Mouse (Mus musculus) heart, adult 2 months (tissue): ENCODE results near the gene Vps37b. TPM values are rescaled to one million over a fixed set of nuclear protein-coding genes. Genes with fewer than 3 reads are reported as not detected.

Experiments
- DNase-seq, 2 experiments: peaks; one replicate each; pipeline ENCODE4 v3.0.0; 2021
- H3K27ac ChIP-seq: fragments of 200-600 bp; 2 replicates; pipeline ENCODE4 v1.8.1; 2022
- H3K27me3 ChIP-seq: fragments of 200-500 bp; 2 replicates; pipeline ENCODE4 v1.6.1; 2012; ENCODE audit warnings: mild to moderate bottlenecking, low read length, inconsistent platforms, mixed read lengths; ENCODE audit not compliant: control insufficient read depth, insufficient read depth
- H3K36me3 ChIP-seq: fragments of 200-500 bp; 2 replicates; pipeline ENCODE4 v1.6.1; 2012; ENCODE audit warnings: low read length, inconsistent platforms; ENCODE audit not compliant: control insufficient read depth, insufficient read depth
- H3K4me1 ChIP-seq: fragments of 200-500 bp; 2 replicates; pipeline ENCODE4 v1.6.1; 2011; ENCODE audit warnings: low read length; ENCODE audit not compliant: control insufficient read depth, insufficient read depth
- H3K4me3 ChIP-seq: fragments of 200-600 bp; 2 replicates; pipeline ENCODE4 v1.8.1; 2022
- H3K79me2 ChIP-seq: fragments of 200-500 bp; replicated peaks from 2 replicates; pipeline ENCODE4 v1.6.1; 2012; ENCODE audit warnings: mild to moderate bottlenecking, inconsistent platforms, low read length, moderate library complexity, mixed read lengths; ENCODE audit not compliant: control insufficient read depth, insufficient read depth
- H3K9ac ChIP-seq: fragments of 200-500 bp; 2 replicates; pipeline ENCODE4 v1.6.1; 2012; ENCODE audit warnings: low read depth, mild to moderate bottlenecking, control low read depth, inconsistent platforms, low read length, mixed read lengths
- CTCF ChIP-seq: fragments of 200-600 bp; IDR thresholded peaks from 2 replicates; pipeline ENCODE4 v1.8.1; 2022; ENCODE audit warnings: antibody characterized with exemption, mild to moderate bottlenecking, moderate library complexity
- EP300 ChIP-seq: fragments of 200-500 bp; IDR thresholded peaks from 2 replicates; pipeline ENCODE4 v1.6.1; 2011; ENCODE audit warnings: low read depth, low read length, control low read depth; ENCODE audit not compliant: insufficient read depth
- POLR2A ChIP-seq: fragments of 200-500 bp; IDR thresholded peaks from 2 replicates; pipeline ENCODE4 v1.6.1; 2011; ENCODE audit warnings: mild to moderate bottlenecking, low read depth, low read length, control low read depth; ENCODE audit not compliant: insufficient read depth
- WGBS: fragments of 180-500 bp; shearing (Covaris S2); methylation state at CpG from one replicate; pipeline ENCODE4 v1.1.7; 2018; 5-methylcytosine and 5-hydroxymethylcytosine counted together
- intact Hi-C: fragments of 180-260 bp; cut with DNase I; formaldehyde crosslinking; loops from one replicate; pipeline ENCODE4 v1.15.1; 2025
- polyA plus RNA-seq: library from polyadenylated mRNA; depleted of rRNA; stranded (reverse); fragments of >200 nt; gene quantifications from 2 replicates; pipeline ENCODE4 v1.2.3, GENCODE M21; 2012
- total RNA-seq, 2 experiments: library from RNA; stranded (reverse); gene quantifications; 2 replicates each; pipeline ENCODE4 v1.2.3; 2021

Gene Vps37b
- total and polyA plus RNA-seq, 3 experiments = 16.0 to 22.7 (median 16.7) TPM

- Histone ChIP-seq H3K4me1 (peaks cover 22% of the 10 kb centered on the region), H3K79me2 (no peaks in the 10 kb centered on the region), H3K9ac (peak overlapping the region; percentile 33; the same call in 1 of the 2 replicates), H3K27me3 (no peaks in the 10 kb centered on the region), H3K4me3 (no peak overlapping the region), H3K27ac (peak overlapping the region; percentile 76), H3K36me3 (no peaks in the 10 kb centered on the region)
- TF ChIP-seq POLR2A (no peak), CTCF (peak; percentile 27)
- intact Hi-C loops = loop anchor here (2.0 kb wide), 1 partner anchor 36 kb away; no protein-coding TSS in a partner anchor
- DNase-seq = peak in 1 of 2 experiments; percentile 58
- WGBS = 33% methylated on average over 14 of the region's 14 CpGs
These were observed 18.3 kb upstream of the Vps37b start for GRCm38 (mm10) chr5:124050095-124051050.

- TF ChIP-seq POLR2A (no peak), EP300 (no peak), CTCF (no peak)
- DNase-seq = no peak
- intact Hi-C loops = loop anchor here (2.0 to 5.0 kb wide), 2 partner anchors 33 to 35 kb away; no protein-coding TSS in a partner anchor
- Histone ChIP-seq H3K9ac (peak overlapping the region; percentile 5), H3K79me2 (no peaks in the 10 kb centered on the region), H3K4me3 (no peak overlapping the region), H3K36me3 (no peaks in the 10 kb centered on the region), H3K27me3 (no peaks in the 10 kb centered on the region), H3K27ac (peak overlapping the region; percentile 76), H3K4me1 (peaks cover 22% of the 10 kb centered on the region)
- 54% methylated on average over 15 of the region's 15 CpGs for WGBS
These were observed 17.4 kb upstream of the Vps37b start for GRCm38 (mm10) chr5:124049249-124050045.

DNA sequence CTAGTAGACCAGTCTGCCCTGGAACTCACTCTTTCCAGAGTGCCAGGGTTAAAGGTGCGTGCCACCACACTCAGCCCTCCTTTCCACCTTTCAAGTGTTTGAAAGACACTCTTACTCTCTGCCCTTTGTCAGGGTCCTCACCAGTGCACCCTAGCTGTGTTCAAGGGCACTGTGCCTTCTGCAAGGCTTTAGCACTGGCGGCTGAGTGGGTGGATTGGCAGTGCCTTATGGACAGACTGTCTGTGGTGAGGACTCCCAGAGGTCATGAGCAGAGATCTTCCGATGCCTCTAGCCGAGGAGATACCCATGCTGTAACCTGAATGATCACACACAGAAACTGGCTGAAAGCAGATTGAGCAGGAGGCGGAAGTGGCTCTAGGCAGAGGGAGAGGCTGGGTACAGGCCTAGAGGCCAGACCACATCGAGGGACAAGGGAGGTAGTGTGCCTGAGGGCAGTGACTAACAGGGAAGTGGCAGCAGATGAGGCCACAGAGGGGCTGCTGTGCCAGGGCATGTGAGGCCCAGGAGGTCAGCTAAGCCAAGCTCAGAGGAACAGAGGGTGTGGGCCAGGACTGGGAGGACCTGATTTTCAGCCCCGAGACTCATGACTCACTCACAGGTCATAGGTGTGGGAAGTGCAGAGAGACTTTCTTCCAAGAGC, 14.8 kb upstream of the Vps37b start:
- intact Hi-C loops = loop anchor here (5.0 kb wide), 1 partner anchor 35 kb away; no protein-coding TSS in a partner anchor

GRCm38 (mm10) chr5:124045453-124046010, 13.5 kb upstream of the Vps37b start:
- no peaks in the 10 kb centered on the region for H3K27me3 ChIP-seq
- no peak overlapping the region for H3K4me3 ChIP-seq
- peaks cover 19% of the 10 kb centered on the region for H3K4me1 ChIP-seq
- no peak overlapping the region for H3K27ac ChIP-seq
- intact Hi-C loops = loop anchor here (5.0 kb wide), 1 partner anchor 37 kb away; no protein-coding TSS in a partner anchor
- no peak overlapping the region for H3K9ac ChIP-seq
- no peaks in the 10 kb centered on the region for H3K79me2 ChIP-seq
- TF ChIP-seq CTCF = no peak
- no peak for TF ChIP-seq EP300
- TF ChIP-seq POLR2A = no peak
- no peak for DNase-seq
- 66% methylated on average over 11 of the region's 11 CpGs for WGBS
- no peaks in the 10 kb centered on the region; the same call in 1 of the 2 replicates for H3K36me3 ChIP-seq

More for the DNA sequence above, 14.8 kb upstream of the Vps37b start:
- H3K4me3 ChIP-seq = no peak overlapping the region
- TF ChIP-seq POLR2A = no peak
- TF ChIP-seq EP300 = no peak
- TF ChIP-seq CTCF = no peak
- no peaks in the 10 kb centered on the region; the same call in 1 of the 2 replicates for H3K36me3 ChIP-seq
- H3K79me2 ChIP-seq = no peaks in the 10 kb centered on the region
- peaks cover 21% of the 10 kb centered on the region for H3K4me1 ChIP-seq
- no peak overlapping the region for H3K27ac ChIP-seq
- no peaks in the 10 kb centered on the region for H3K27me3 ChIP-seq
- no peak overlapping the region for H3K9ac ChIP-seq
- DNase-seq = peak in 1 of 2 experiments; percentile 47
- WGBS = 64% methylated on average over 7 of the region's 7 CpGs

DNA sequence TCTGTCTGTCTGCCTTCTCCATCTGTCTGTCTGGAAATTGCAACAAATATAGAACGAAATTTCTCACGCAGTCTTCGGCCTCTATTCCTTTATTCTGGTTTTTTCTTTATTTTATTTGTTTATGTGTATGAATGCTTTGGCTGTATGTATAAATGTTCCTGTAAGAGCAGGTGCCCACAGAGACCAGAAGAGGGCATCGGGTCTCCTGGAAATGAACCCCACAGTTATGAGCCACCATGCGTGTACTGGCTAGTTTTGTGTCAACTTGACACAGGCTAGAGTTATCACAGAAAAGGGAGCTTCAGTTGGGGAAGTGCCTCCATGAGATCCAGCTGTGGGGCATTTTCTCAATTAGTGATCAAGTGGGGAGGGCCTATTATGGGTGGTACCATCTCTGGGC, 11.9 kb upstream of the Vps37b start:
- no peaks in the 10 kb centered on the region for H3K27me3 ChIP-seq
- H3K4me3 ChIP-seq = no peak overlapping the region
- H3K36me3 ChIP-seq = no peaks in the 10 kb centered on the region; the same call in 1 of the 2 replicates
- peak overlapping the region; percentile 89 for H3K27ac ChIP-seq
- TF ChIP-seq POLR2A (no peak), CTCF (peak; percentile 37)
- H3K79me2 ChIP-seq = no peaks in the 10 kb centered on the region
- intact Hi-C loops = loop anchor here (5.0 kb wide), 1 partner anchor 37 kb away; no protein-coding TSS in a partner anchor
- H3K4me1 ChIP-seq = peaks cover 8% of the 10 kb centered on the region
- no peak overlapping the region; the same call in 1 of the 2 replicates for H3K9ac ChIP-seq
- DNase-seq = no peak
- WGBS = 36% methylated on average over 5 of the region's 5 CpGs
